Mouse (Mus musculus): ENCODE measurements at regions not wholly inside any gene's neighbourhood (a gene's known extent, or its start where the extent isn't known, plus 50 kb on each side); places are given as distances from the start of the nearest gene placed in this dataset.

- DNase-seq (ENCODE audit: low spot score in 2 of 2): no peak
Observed at GRCm38 (mm10) chr3:37882417-37882816, 158.1 kb upstream of the Gm5148 start.

DNA sequence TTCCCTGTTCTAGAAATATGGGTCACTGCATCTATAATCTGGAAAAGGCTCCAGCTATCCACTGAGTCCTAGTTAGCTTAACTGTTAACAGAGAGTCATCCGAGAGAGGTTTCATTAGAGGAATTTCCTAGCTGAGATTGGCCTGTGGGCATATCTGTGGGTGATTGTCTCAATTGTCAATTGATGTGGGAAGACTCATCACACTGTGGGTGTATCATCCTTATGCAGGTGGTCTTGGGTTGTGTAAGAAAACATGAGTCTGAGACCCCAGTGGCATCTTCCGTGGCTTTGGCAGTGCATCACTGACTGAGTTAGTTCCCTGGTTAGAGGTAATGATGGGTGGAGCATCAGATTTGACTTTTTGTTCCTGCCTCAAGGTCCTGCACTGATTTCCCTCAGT is 156.7 kb upstream of the Gm5148 start:
- no peak for DNase-seq (ENCODE audit: low spot score in 2 of 2)

DNA sequence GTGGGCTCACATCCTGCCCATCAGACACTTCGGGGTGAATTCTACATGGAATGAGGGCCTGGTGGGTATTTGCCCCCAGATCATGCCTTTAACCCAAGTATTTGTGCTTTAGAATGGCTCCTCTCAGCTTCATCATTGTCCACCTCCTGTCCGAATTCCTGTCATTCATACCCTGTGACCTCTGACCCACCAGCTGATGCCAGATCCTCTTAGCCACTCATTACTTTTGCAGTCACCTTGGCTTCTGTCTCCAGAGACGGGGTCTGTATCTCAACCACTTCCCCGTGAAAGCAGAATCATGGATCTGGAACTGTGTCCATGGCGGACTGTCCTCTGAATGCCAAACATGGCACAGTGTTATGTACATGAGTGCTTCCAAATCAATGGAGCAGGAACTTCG is 154.8 kb upstream of the Gm5148 start:
- DNase-seq (ENCODE audit: low spot score in 2 of 2): no peak

- no peak for DNase-seq (ENCODE audit: low spot score in 2 of 2)
Observed at GRCm38 (mm10) chr3:37876016-37876765, 151.9 kb upstream of the Gm5148 start.

DNA sequence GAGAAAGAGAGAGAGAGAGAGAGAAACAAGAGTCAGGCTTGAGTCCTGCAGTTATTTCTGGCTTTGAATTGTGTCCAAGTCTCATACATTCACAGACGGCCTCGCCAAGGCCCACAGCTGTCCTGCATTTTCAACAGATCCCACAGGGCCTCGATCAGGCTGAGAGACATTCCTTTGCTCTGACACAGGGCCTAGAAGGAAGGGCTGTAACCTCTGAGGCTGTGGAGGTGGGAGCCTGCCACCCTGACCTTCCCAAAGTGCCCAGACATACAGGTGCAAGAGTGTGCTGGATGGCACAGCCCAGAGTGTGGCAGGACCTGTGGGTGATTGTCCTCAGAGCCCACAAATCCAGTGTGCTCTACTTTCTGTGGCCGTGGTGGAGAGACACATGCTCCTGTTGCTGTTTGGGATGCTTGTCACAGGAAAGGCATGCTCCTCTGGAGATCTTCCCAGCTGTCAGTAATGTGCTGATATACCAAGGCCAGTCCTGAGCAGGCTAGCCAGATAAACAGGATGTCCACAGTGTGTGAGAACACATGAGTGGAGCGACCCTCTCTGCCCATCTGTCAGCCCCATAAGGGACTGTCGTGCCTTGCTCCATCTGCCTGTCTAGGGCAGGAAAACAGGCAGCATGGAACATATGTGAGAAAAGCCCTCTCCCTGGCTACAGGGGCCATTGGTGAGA is 151.2 kb upstream of the Gm5148 start:
- DNase-seq (ENCODE audit: low spot score in 2 of 2): no peak

DNA sequence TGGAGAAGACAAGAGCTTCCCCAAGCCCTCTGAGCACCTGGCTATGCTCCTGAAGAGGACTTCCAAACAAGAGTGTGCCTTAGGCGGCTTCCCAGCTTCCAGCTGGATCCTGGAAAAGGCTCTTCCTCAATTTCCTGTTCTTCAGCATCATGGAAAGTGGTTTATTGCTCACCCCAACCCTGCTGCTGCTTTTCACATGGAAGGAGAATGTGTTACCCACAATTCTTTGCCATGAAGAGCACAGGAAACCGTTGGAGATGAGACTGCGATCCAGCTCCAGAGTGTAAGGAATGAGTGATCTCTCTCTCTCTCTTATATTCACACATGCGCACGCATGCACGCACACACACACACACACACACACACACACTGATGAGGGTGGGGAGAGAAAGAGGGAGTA is 150.6 kb upstream of the Gm5148 start:
- no peak for DNase-seq (ENCODE audit: low spot score in 2 of 2)

GRCm38 (mm10) chr3:37874346-37874745 is 150.1 kb upstream of the Gm5148 start:
- DNase-seq (ENCODE audit: low spot score in 2 of 2): no peak

DNA sequence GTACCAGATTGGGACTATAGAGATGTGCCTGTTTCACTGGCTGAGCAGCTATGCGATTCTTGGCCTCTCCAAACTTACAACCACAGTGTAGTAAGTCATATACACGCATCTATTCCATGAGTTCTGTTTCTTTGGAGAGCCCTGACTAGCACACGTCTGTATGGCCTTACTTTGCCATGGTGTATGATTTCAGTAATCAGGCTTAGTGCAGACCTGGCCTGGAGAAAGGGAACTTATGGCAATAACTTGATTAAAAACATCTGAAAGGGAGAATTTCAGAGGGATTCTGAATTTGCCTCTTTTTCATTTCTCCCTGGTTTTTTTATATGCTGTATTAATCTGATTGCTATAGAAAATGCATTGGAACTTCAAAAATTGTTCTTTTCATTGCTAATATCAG is 148.0 kb upstream of the Gm5148 start:
- DNase-seq (ENCODE audit: low spot score in 2 of 2): no peak

DNA sequence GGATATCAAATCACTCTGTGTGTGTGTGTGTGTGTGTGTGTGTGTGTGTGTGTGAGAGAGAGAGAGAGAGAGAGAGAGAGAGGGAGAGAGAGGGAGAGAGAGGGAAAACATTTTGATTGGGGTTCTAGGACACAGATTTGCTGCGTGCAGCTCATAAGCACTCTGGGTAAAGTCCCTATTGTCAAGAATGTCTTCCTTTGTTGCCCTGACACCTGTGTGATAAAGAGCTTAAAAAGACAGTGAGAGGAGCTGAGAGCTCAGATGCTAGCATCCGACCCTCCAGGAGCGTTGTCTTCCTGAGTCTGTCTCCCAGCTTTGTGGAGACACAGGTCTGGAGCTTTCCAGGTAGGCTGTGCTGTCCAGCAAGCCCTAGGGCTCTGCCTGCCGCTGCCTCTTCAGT is 146.8 kb upstream of the Gm5148 start:
- no peak for DNase-seq (ENCODE audit: low spot score in 2 of 2)

DNA sequence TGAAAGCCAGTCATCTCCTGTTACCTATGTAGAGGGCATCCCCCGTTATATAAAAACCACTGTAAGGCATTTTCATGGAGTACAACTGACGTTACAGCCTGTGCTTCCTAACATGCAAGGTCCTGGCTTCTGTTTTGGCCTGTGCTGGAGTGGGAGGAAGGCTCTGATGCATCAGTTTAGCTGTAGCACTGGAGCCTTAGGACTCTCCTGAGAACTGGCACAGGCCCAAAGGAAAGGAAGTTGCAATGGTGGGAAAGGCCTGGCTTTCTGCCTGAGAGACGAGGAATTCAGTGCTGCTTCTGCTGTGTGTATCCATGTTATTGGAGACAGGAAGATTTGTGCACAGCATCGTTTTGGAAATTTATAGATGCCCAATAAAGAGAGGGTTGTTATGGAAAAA is 144.2 kb upstream of the Gm5148 start:
- DNase-seq (ENCODE audit: low spot score in 2 of 2): no peak

GRCm38 (mm10) chr3:37862756-37863155 is 138.5 kb upstream of the Gm5148 start:
- peak in 1 of 2 experiments; percentile 25 for DNase-seq (ENCODE audit: low spot score in 2 of 2)

GRCm38 (mm10) chr3:37860715-37861461 is 136.6 kb upstream of the Gm5148 start:
- peak in 1 of 2 experiments; percentile 18 for DNase-seq (ENCODE audit: low spot score in 2 of 2)

DNA sequence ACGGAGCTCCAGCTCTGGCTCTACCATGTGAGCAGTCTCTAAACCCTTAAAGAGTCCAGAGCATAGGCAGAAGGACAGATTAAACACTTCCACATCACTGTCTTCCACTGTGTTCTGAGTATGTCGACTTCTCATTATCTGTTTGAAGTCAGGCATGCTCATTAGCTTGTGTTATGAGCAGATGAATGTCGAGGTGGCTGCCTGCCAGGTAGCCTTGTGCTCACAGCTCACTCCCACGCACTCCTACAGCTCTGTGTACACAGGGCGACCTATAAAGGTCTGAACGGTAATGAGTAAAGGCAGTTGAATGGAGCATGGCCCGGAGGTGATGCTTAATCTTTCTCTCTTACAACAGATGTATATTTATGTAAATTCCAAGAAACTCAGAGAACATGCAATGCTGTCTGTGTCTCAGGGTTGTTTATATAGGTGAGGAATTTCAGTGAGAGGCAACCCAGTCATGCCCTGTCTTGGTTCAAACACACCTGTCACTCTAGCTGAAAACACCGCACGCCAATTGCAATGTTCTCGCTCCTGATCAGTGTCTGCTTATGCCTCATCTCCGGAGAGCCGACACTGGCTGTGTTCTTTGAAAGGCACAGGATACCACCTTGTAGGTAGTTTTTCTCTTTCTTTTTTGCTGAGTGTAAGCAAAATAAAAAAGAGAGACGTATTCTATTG is 135.9 kb upstream of the Gm5148 start:
- peak in 1 of 2 experiments; percentile 45 for DNase-seq (ENCODE audit: low spot score in 2 of 2)

DNA sequence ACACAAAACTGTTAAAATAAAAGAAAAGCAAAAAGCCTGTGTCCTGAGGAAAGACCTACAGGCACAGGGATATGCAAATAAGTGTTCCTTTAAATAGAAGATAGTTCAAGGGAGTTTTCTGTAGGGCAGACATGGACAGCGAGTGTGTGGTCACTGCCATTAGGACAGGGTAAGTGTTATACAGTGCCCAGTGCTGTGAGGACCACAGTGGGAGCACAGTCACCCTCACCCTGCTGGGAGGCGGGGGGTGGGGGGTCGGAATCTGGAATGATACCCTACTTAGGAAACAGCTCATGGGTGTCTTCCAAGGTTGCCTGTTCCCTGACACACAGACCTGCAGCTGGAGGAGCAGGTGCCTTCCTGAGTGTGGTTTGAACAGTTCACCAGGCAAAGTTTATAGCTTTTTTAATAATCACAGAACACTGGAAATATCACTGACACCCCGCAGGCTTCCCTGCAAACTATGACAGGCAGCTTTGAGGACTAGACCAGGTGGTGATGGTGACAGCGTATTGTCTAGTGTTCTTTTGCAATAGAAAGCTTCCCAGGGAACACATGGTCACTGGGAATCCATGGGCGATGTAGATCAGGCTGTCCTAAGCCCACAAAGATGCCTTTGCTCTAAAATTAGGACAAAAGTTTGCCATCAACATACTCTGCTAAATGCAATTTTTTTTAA is 134.5 kb upstream of the Gm5148 start:
- DNase-seq (ENCODE audit: low spot score in 2 of 2): peak in 1 of 2 experiments; percentile 23

- peak in 1 of 2 experiments; percentile 45 for DNase-seq (ENCODE audit: low spot score in 2 of 2)
Observed at GRCm38 (mm10) chr3:37846191-37847003, 122.1 kb upstream of the Gm5148 start.

DNA sequence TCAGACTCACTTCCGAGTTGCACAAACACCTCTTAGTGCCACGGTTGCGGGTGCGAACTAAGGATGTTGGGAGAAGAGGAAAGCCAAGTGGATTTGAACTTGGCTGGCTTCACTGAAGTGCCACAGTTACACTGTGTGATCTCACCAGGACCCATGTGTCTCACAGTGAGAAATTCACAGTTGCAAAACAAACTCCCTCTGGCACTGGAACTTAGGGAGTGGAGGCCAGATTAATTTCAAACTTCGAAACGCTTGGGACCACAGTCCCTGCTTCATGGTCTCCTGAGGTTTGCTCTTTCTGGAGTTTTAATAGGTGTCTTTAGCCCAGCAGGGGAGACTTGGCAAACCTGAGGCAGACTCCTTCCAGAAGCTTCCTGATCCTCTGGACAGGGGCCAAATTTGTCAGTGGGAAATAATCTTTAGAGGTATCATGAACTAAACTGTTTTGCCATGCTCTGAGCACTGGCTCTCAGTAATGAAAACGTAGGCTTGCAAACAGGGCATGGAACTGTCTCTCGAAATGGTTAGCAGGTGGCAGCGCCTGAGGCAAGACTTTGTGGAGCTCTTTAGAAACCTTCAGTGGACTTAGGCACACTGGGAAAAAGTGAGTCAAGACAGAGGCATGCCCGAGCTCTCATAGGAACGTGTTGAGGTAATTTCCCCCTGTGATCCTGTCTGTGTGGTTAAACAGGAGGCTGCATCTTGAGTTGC is 121.2 kb upstream of the Gm5148 start:
- DNase-seq (ENCODE audit: low spot score in 2 of 2): peak in 1 of 2 experiments; percentile 36

GRCm38 (mm10) chr3:37844731-37845312 is 120.5 kb upstream of the Gm5148 start:
- no peak for DNase-seq (ENCODE audit: low spot score in 2 of 2)

GRCm38 (mm10) chr3:37842289-37842688 is 118.0 kb upstream of the Gm5148 start:
- DNase-seq (ENCODE audit: low spot score in 2 of 2): peak in 1 of 2 experiments; percentile 23

GRCm38 (mm10) chr3:37838896-37839295 is 114.6 kb upstream of the Gm5148 start:
- DNase-seq (ENCODE audit: low spot score in 2 of 2): no peak
